Mouse (Mus musculus) erythroid progenitor cell, adult 5-6 weeks (primary cell): ENCODE results near the gene Spata6. TPM values are rescaled to one million over a fixed set of nuclear protein-coding genes. Genes with fewer than 3 reads are reported as not detected.

Experiments used
- ATAC-seq: replicated peaks from 2 replicates; pipeline ENCODE4 v1.8.0; 2016; ENCODE audit warnings: moderate number of reproducible peaks, mild to moderate bottlenecking, moderate TSS enrichment, inconsistent platforms; ENCODE audit not compliant: poor library complexity, low FRiP score, severe bottlenecking
- total RNA-seq, 2 experiments: library from RNA; stranded (forward) in 1 of 2; stranded (reverse) in 1 of 2; fragments of 150-400 nt in 1 of 2; fragments of 186-747, 209-891 nt in 1 of 2; gene quantifications; 2 replicates each; pipeline versions ENCODE4 v1.2.3 to v1.2.4; 2015 to 2017; ENCODE audit warnings: low replicate concordance in 2 of 2

The Spata6 gene
- total RNA-seq, 2 experiments from 2014 or later = 8.0 to 10.8 TPM

DNA sequence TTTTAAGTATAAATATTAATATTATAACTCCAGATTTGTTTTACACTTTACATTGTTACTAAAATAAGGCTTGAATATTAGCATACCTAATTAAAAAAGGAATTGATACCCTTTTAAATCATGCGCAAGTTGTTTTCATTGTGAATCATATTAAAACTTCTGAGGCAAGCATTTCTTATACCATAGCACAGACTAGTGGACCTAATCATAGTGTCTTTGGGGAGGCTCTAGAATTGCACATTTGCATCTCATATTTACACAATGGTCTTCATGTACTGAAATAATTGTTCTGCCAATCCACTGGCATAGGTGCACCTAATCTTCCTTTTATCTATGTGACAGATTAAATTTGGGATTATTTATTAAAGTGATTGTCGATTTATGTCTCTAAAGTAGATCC is 83.4 kb downstream of the Spata6 start:
- ATAC-seq = no peak

DNA sequence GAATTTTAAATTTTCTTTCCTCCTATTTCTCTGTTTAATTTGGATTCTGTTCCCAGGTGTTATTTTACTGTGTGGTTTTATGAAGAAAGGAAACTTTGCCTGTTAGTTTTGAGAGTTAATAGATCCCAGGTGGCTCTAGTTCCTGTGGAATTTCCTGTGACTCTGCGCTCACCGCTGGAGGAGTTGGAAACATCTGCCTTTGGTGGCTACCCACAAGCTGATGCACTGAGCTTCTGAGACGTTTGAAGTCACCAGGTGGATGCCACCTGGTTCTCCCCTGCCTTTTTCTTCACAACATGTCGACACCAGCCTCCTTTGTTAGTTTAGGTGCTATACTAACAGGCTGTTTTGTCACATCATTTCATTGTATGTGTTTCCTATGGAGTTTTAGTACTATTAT is 97.7 kb downstream of the Spata6 start:
- no peak for ATAC-seq

DNA sequence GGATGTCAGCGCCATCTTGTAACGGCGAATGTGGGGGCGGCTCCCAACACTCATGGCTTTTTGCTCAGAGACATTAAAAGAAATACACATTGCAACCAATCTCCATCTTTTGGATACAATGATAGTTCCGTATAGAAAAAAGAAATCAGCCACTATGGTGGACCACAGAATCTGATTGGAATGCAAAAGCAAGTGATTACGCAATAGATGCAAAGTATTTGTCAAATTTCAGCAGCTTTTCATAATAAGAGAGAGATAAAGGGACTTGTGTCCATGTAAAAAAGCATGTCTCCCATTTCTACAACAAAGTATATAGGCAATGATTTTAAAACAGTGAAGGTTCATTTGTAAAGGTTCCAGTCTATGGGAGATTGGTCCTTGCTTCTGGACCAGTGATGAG is 119.1 kb downstream of the Spata6 start:
- ATAC-seq = no peak

DNA sequence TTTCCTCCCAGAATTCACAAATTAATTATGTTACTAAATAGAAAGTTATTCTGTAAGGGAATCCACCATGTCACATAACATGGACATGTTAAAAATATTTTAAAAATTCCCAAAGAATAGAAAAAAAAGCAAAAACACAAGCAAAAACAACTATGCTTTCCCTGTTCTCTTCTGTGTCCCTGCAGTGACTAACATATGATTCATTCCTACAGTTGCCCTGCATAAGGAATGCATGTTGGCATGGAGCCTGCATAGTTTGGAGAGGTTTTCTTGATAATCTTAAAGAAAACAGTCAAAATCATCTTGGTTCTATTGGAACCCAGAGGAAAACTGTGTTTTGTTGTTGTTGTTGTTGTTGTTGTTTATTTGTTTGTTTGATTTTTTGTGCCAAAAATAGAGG is 132.8 kb downstream of the Spata6 start:
- ATAC-seq = no peak

DNA sequence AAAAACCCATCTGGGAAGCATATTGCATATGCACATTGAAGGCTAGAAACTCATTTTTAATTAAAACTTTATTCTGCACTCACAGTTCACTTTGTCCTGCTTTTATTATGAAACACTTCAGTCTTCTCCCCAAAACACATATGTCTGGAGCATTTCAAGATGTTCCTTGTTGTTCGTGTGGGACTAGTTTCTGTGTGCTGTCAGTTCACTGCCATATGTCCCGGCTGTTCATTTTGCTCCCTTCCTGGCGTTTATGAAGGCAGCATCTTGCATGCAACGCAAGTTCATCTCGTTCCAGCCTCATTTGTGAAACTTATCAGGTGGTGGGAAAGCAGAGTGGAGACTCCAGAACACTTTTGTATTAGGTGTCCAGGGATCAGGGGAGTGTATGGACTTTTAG is 146.9 kb downstream of the Spata6 start:
- no peak for ATAC-seq

DNA sequence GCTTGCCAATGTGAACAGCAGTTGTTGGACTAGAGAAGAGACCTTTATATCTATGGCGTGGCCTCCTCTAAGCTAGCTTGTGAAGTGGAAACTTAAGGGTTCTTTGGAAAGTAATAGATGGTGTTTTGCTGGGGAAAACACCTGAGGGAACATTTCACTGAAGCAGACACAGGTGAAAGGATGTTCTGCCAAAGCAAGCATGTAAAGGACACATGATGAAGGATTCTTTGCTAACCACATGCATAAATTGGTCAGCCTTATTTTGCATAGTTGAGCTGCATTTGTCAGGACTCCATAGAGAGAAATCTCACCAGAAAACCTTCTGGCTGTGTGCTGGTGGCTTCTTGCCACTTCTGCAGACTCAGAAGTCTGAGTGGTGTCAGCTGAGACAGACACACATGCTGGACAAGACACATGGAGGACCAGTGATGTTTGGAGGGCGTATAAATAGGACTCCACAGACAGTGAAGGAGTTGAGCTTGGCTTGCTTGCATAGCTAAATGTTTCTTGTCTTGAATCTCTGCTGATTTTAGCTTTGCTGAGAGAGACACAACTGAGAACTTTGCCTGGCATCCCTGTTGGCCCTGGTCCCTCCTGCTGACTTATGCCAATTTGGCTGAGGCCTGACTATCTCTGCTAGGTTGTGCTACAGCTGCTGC is 148.1 kb downstream of the Spata6 start:
- no peak for ATAC-seq

Other genes starting within 250 kb of the Spata6 start
- not detected in 2 replicates for gene Slc5a9, start 182.9 kb downstream of the Spata6 start, total RNA-seq (2015; ENCODE audit: low replicate concordance)
- not detected in 2 replicates for gene Slc5a9, start 182.9 kb downstream of the Spata6 start, total RNA-seq (2017; ENCODE audit: low replicate concordance)
- not detected in 2 replicates for gene Skint8, start 199.4 kb downstream of the Spata6 start, total RNA-seq (2015; ENCODE audit: low replicate concordance)
- not detected in 2 replicates for gene Skint8, start 199.4 kb downstream of the Spata6 start, total RNA-seq (2017; ENCODE audit: low replicate concordance)